Mouse (Mus musculus) MEL (cell line): ENCODE measurements around the gene Lrfn5. TPM values are rescaled to one million over a fixed set of nuclear protein-coding genes. Genes with fewer than 3 reads are reported as not detected.

Experiments used
- DNase-seq: peaks from one replicate; pipeline ENCODE4 v3.0.0; 2011; ENCODE audit warnings: low read depth, low spot score
- H3K27ac ChIP-seq: 2 replicates; pipeline ENCODE4 v1.5.1; 2012; ENCODE audit warnings: low read depth, mild to moderate bottlenecking, control low read depth, low read length, moderate library complexity; ENCODE audit not compliant: control insufficient read depth
- H3K27me3 ChIP-seq, 2 experiments: fragments of 150-350 bp in 1 of 2; sonication (generic) in 1 of 2; 2 replicates each; pipeline ENCODE4 v1.6.1; 2012; ENCODE audit warnings: low read length in 2 of 2, mild to moderate bottlenecking in 2 of 2, improper control_type of control experiment in 1 of 2, moderate library complexity in 1 of 2; ENCODE audit not compliant: insufficient read depth in 2 of 2, control insufficient read depth in 1 of 2
- H3K36me3 ChIP-seq, 2 experiments: 2 replicates each; pipeline ENCODE4 v1.6.1; 2012 to 2014; ENCODE audit warnings: low read length in 2 of 2, improper control_type of control experiment in 1 of 2, inconsistent platforms in 1 of 2, mild to moderate bottlenecking in 1 of 2; ENCODE audit not compliant: insufficient read depth in 2 of 2, control insufficient read depth in 1 of 2
- H3K4me1 ChIP-seq, 2 experiments: fragments of 150-350 bp in 1 of 2; sonication (generic) in 1 of 2; 2 replicates each; pipeline ENCODE4 v1.6.1; 2012; ENCODE audit warnings: low read length in 2 of 2, improper control_type of control experiment in 1 of 2, mild to moderate bottlenecking in 1 of 2; ENCODE audit not compliant: insufficient read depth in 2 of 2, control insufficient read depth in 1 of 2
- H3K4me3 ChIP-seq, 2 experiments: fragments of 150-350 bp in 1 of 2; sonication (generic) in 1 of 2; 2 replicates each; pipeline ENCODE4 v1.5.1; 2012; ENCODE audit warnings: low read depth in 2 of 2, low read length in 2 of 2, mild to moderate bottlenecking in 2 of 2, moderate library complexity in 2 of 2, control low read depth in 1 of 2, improper control_type of control experiment in 1 of 2; ENCODE audit not compliant: control insufficient read depth in 1 of 2, insufficient read depth in 1 of 2
- H3K79me2 ChIP-seq: 2 replicates; pipeline ENCODE4 v1.6.1; 2012; ENCODE audit warnings: mild to moderate bottlenecking, low read length, moderate library complexity; ENCODE audit not compliant: control insufficient read depth, poor library complexity, insufficient read depth
- H3K9ac ChIP-seq: 2 replicates; pipeline ENCODE4 v1.6.1; 2012; ENCODE audit warnings: low read depth, mild to moderate bottlenecking, control low read depth, low read length, moderate library complexity; ENCODE audit not compliant: control insufficient read depth, poor library complexity, severe bottlenecking
- H3K9me3 ChIP-seq: fragments of 150-350 bp; sonication (generic); replicated peaks from 2 replicates; pipeline ENCODE4 v1.6.1; 2012; ENCODE audit warnings: mild to moderate bottlenecking, low read length, improper control_type of control experiment, moderate library complexity; ENCODE audit not compliant: insufficient read depth
- EP300 ChIP-seq, 2 experiments: IDR thresholded peaks; 2 replicates each; pipeline ENCODE4 v1.6.1; 2011; ENCODE audit warnings: improper control_type of control experiment in 2 of 2, low read length in 2 of 2, low read depth in 1 of 2, mild to moderate bottlenecking in 1 of 2
- MAFK ChIP-seq: IDR thresholded peaks from 2 replicates; pipeline ENCODE4 v1.6.1; 2011; ENCODE audit warnings: low read depth, mild to moderate bottlenecking, low read length, improper control_type of control experiment, borderline replicate concordance
- MYC ChIP-seq: IDR thresholded peaks from 2 replicates; pipeline ENCODE4 v1.6.1; 2011; ENCODE audit warnings: low read depth, mild to moderate bottlenecking, low read length, improper control_type of control experiment, moderate library complexity
- POLR2A ChIP-seq, 2 experiments: IDR thresholded peaks; 2 replicates each; pipeline ENCODE4 v1.6.1; 2011 to 2012; ENCODE audit warnings: low read length in 2 of 2, mild to moderate bottlenecking in 2 of 2, control low read depth in 1 of 2, improper control_type of control experiment in 1 of 2, low read depth in 1 of 2, moderate library complexity in 1 of 2; ENCODE audit not compliant: control insufficient read depth in 1 of 2, insufficient read depth in 1 of 2, poor library complexity in 1 of 2
- RAD21 ChIP-seq: IDR thresholded peaks from 2 replicates; pipeline ENCODE4 v1.6.1; 2011; ENCODE audit warnings: mild to moderate bottlenecking, low read depth, low read length, improper control_type of control experiment
- SMC3 ChIP-seq: IDR thresholded peaks from 2 replicates; pipeline ENCODE4 v1.6.1; 2011; ENCODE audit warnings: low read depth, low read length, improper control_type of control experiment
- TAL1 ChIP-seq: IDR thresholded peaks from 2 replicates; pipeline ENCODE4 v1.6.1; 2012; ENCODE audit warnings: mild to moderate bottlenecking, inconsistent platforms, low read length, moderate library complexity, mixed read lengths
- USF1 ChIP-seq: IDR thresholded peaks from 2 replicates; pipeline ENCODE4 v1.6.1; 2014; ENCODE audit warnings: low read depth, mild to moderate bottlenecking, inconsistent platforms, low read length, improper control_type of control experiment, moderate library complexity
- USF2 ChIP-seq, 2 experiments: IDR thresholded peaks; 2 replicates each; pipeline ENCODE4 v1.6.1; 2011 to 2012; ENCODE audit warnings: improper control_type of control experiment in 2 of 2, low read length in 2 of 2, borderline replicate concordance in 1 of 2, inconsistent platforms in 1 of 2, low read depth in 1 of 2, mild to moderate bottlenecking in 1 of 2; ENCODE audit not compliant: insufficient read depth in 1 of 2
- polyA plus RNA-seq, 2 experiments: library from polyadenylated mRNA; stranded (reverse) in 1 of 2; unstranded in 1 of 2; fragments of >175 nt in 1 of 2; fragments of >200 nt in 1 of 2; gene quantifications; 2 replicates each; pipeline versions ENCODE4 v1.2.1 to v1.2.4; 2012; ENCODE audit warnings: low replicate concordance in 2 of 2, low read depth in 1 of 2; ENCODE audit not compliant: insufficient read length in 2 of 2, insufficient read depth in 1 of 2, missing spikeins in 1 of 2
- total RNA-seq: library from RNA; depleted of rRNA; stranded (reverse); fragments of 300-350 nt; gene quantifications from 2 replicates; pipeline ENCODE4 v1.2.3, GENCODE M21; 2012

The Lrfn5 gene
- total and polyA plus RNA-seq, 3 experiments = not detected

DNA sequence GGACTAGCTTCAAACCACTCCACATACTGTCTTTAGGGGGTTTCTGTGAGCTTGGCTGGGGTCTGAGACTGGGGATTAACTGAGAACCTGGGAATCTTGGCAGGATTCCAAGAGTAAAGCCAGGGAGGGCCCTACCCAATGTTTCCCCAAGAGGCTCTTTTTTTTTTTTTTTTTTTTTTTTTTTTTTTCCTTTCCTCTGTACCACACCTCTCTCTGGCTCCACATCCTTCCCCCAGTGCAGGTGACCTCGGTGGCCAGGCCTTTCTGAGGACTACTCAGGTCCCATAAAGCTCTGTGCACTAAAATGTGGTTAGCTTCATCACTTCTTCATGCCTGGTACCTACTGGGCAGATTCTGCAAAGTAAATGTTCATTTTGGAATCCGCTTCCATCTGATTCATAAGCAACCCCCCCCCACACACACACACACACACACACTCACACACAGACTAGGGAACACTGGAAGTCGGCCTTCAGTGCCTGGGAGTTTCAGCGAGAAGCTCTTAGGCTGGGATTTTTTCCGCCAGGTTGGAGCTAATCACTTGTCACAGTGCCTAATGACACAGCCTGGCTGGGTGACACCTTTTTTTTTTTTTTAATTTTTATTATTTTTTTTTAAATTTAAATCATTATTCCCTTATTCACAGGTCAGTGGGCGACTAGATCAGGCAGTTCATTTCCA, 662 bp upstream of the Lrfn5 start:
- Histone ChIP-seq H3K4me3 (no peak overlapping the region), H3K36me3 (no peaks in the 10 kb centered on the region), H3K79me2 (no peaks in the 10 kb centered on the region), H3K27ac (no peak overlapping the region), H3K27me3 (no peaks in the 10 kb centered on the region), H3K9ac (no peak overlapping the region), H3K9me3 (no peaks in the 10 kb centered on the region), H3K4me1 (no peaks in the 10 kb centered on the region)
- TF ChIP-seq USF1 (no peak), MAFK (no peak)
- no peak for DNase-seq

DNA sequence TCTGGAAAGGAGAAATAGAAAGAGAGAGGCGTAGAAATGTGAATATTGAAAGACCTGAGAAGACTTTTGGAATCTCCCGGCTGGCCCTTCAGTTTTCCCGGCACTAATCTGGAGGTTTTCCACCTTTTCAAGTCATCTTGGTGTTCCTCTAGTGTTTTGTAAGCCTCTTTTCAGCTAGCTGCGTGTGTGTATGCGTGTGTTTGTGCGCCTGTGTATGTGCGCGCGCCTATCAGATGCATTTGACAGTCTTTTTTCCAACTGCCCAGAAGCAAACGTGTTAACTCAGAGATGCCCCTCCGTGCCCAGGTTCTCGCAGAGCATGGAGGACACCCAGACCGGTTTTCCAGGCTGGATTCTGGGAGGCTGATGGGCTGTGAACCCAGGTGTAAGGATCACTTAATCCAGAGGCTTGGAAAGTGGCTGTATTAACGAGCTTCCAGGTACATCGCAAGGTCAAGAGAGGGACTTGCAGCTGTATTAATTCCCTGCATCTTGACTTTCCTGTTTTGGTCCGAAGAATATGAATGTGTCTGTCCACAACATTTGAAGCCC, 757 bp downstream of the Lrfn5 start:
- Histone ChIP-seq H3K4me1 (no peaks in the 10 kb centered on the region), H3K79me2 (no peaks in the 10 kb centered on the region), H3K9ac (no peak overlapping the region), H3K27ac (no peak overlapping the region), H3K36me3 (no peaks in the 10 kb centered on the region; a peak in 1 of 4 replicates), H3K27me3 (no peaks in the 10 kb centered on the region), H3K9me3 (no peaks in the 10 kb centered on the region), H3K4me3 (no peak overlapping the region)
- no peak for TF ChIP-seq RAD21
- TF ChIP-seq SMC3 = no peak
- no peak for DNase-seq

DNA sequence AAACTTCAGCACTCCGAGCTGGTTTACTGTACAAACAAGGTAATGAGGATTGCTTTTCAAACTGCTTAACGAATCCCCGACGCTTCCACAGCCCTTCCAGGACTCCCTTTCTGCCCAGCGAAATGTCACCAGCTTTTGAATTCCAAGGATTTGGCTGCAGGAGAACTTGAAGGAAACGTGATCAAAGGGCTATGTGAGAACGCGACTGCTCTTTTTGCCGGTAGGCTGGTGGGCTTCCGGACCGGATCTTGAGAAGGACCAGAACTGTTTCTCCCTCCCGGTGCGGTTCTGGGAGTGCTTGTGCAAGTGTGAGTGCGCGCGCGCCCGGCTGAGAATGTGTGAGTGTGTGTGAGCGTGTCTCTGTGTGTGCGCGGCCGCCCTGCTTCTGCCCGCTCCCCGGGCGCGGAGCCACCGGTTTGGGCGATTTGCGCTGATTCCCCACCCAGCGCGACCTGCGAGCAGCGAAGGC, 1.3 kb downstream of the Lrfn5 start:
- Histone ChIP-seq H3K9me3 (no peaks in the 10 kb centered on the region), H3K4me1 (no peaks in the 10 kb centered on the region), H3K4me3 (no peak overlapping the region), H3K27ac (no peak overlapping the region), H3K79me2 (no peaks in the 10 kb centered on the region), H3K36me3 (no peaks in the 10 kb centered on the region; a peak in 1 of 4 replicates), H3K27me3 (no peaks in the 10 kb centered on the region), H3K9ac (no peak overlapping the region)
- no peak for DNase-seq
- no peak for TF ChIP-seq MAFK
- TF ChIP-seq MYC = no peak
- no peak for TF ChIP-seq USF2 (IDR thresholded peaks at IDR 0.05; ENCODE audit: borderline replicate concordance in 1 of 2, insufficient read depth in 1 of 2, low read depth in 1 of 2, low read length in 2 of 2)
- no peak for TF ChIP-seq POLR2A (IDR thresholded peaks at IDR 0.05; ENCODE audit: control insufficient read depth in 1 of 2, insufficient read depth in 1 of 2, low read depth in 1 of 2, low read length in 2 of 2, poor library complexity in 1 of 2)
- no peak for TF ChIP-seq TAL1
- TF ChIP-seq EP300 (IDR thresholded peaks at IDR 0.05; ENCODE audit: low read depth in 1 of 2, low read length in 2 of 2) = no peak
